Mouse (Mus musculus) liver, postnatal 0 days (tissue): ENCODE results near the gene Pacrg. TPM values are rescaled to one million over a fixed set of nuclear protein-coding genes. Genes with fewer than 3 reads are reported as not detected.

ENCODE experiments used
- ATAC-seq: fragments of 200-750 bp; cut with Nextera tagmentation; 2 replicates; pipeline ENCODE4 v1.8.0; 2017; ENCODE audit warnings: mild to moderate bottlenecking, moderate library complexity
- DNase-seq: peaks from one replicate; pipeline ENCODE4 v3.0.0-alpha.2; 2016
- H3K27ac ChIP-seq: fragments of 300-500 bp; sonication (generic); 2 replicates; pipeline ENCODE4 v1.5.1; 2014; ENCODE audit warnings: antibody characterized with exemption, moderate library complexity, mild to moderate bottlenecking, low read depth
- H3K27me3 ChIP-seq: fragments of 300-500 bp; sonication (generic); 2 replicates; pipeline ENCODE4 v1.6.1; 2014; ENCODE audit warnings: low read length, control low read depth, mixed read lengths; ENCODE audit not compliant: insufficient read depth
- H3K36me3 ChIP-seq: fragments of 300-500 bp; sonication (generic); replicated peaks from 2 replicates; pipeline ENCODE4 v1.6.1; 2014; ENCODE audit warnings: mild to moderate bottlenecking, control low read depth, low read length, moderate library complexity, mixed read lengths; ENCODE audit not compliant: insufficient read depth
- H3K4me1 ChIP-seq: fragments of 300-500 bp; sonication (generic); 2 replicates; pipeline ENCODE4 v1.6.1; 2014; ENCODE audit warnings: antibody characterized with exemption, mild to moderate bottlenecking, control low read depth; ENCODE audit not compliant: insufficient read depth
- H3K4me2 ChIP-seq: fragments of 300-500 bp; sonication (generic); 2 replicates; pipeline ENCODE4 v1.6.1; 2014; ENCODE audit warnings: low read depth, mild to moderate bottlenecking, low read length, moderate library complexity, mixed read lengths
- H3K4me3 ChIP-seq: fragments of 300-500 bp; sonication (generic); 2 replicates; pipeline ENCODE4 v1.5.1; 2014; ENCODE audit warnings: low read depth, low read length
- H3K9ac ChIP-seq: fragments of 300-500 bp; sonication (generic); replicated peaks from 2 replicates; pipeline ENCODE4 v1.6.1; 2014; ENCODE audit warnings: mild to moderate bottlenecking, moderate library complexity
- H3K9me3 ChIP-seq: fragments of 300-500 bp; sonication (generic); 2 replicates; pipeline ENCODE4 v1.6.1; 2016; ENCODE audit warnings: mild to moderate bottlenecking, control low read depth, low read length, mixed read lengths
- CTCF ChIP-seq: sonication (generic); IDR thresholded peaks from 2 replicates; pipeline ENCODE4 v1.5.1; 2016; ENCODE audit warnings: antibody characterized with exemption, low read depth
- EP300 ChIP-seq: IDR thresholded peaks from 2 replicates; pipeline ENCODE4 v1.6.1; 2016; ENCODE audit warnings: antibody characterized with exemption, low read depth, mild to moderate bottlenecking
- WGBS: fragments of 180-500 bp; shearing (Covaris S2); extraction: QIAGEN DNeasy Blood & Tissue Kit; methylation state at CpG from one replicate; pipeline ENCODE4 v1.1.7; 2014; ENCODE audit not compliant: insufficient replicate concordance; 5-methylcytosine and 5-hydroxymethylcytosine counted together
- polyA plus RNA-seq: library from polyadenylated mRNA; unstranded; fragments of >200 nt; fragmentation: Nextera tagmentation; extraction: Ambion mirVana; gene quantifications from 2 replicates; pipeline ENCODE4 v1.2.1, GENCODE M21; 2015

The Pacrg gene
- polyA plus RNA-seq, 1 experiment from 2014 or later = not detected

DNA sequence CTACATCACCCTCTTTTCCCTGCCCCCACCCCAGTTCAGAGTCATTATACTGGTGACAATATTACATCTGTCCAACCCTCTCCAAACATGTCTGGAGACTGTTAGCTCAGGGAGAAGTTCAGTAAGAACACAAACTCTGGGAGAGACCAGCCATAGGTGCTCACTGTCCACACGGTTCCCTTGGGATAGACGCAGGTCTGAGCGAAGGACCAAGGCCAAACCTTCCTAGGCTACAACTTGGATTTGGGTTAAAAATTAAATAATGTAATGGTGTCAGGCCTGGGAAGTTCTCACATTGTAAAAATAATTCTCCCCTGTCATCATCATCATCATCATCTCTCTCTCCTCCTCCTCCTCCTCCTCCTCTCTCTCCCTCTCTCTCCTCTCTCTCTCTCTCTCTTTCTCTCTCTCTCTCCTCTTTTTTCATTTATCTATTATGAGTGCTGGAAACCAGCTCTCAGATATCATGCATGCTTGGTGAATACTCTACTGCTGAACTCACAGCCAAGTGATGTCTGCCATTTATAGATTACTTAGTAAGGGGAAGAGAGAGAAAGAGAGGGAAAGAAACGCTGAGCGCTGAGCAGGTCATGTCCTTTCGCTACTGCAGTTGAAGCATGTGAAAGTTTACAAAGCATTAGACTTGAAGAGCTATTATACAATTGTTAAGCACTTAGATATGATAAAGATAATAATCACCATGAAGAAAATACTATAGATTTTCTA, 215.2 kb downstream of the Pacrg start:
- Histone ChIP-seq H3K27me3 (no peaks in the 10 kb centered on the region), H3K9me3 (no peaks in the 10 kb centered on the region), H3K36me3 (no peaks in the 10 kb centered on the region), H3K9ac (no peak overlapping the region), H3K27ac (no peak overlapping the region), H3K4me2 (no peak overlapping the region), H3K4me1 (0 out of 2 replicates have a peak, but pooled peaks cover 3% of the 10 kb centered on the region), H3K4me3 (no peak overlapping the region)
- ATAC-seq (no peak), DNase-seq (no peak)
- TF ChIP-seq EP300 (no peak), CTCF (no peak)
- 76% methylated on average over 6 of the region's 6 CpGs for WGBS

- H3K4me1 ChIP-seq = no peaks in the 10 kb centered on the region
- DNase-seq (no peak), ATAC-seq (no peak)
- H3K9me3 ChIP-seq = no peaks in the 10 kb centered on the region
- H3K4me3 ChIP-seq = no peak overlapping the region
- TF ChIP-seq EP300 (no peak), CTCF (no peak)
- no peaks in the 10 kb centered on the region for H3K27me3 ChIP-seq
- no peak overlapping the region for H3K27ac ChIP-seq
- H3K4me2 ChIP-seq = no peak overlapping the region
- WGBS = 64% methylated on average over 2 of the region's 2 CpGs
- no peaks in the 10 kb centered on the region for H3K36me3 ChIP-seq
- no peak overlapping the region for H3K9ac ChIP-seq
These were observed 219.5 kb downstream of the Pacrg start for GRCm38 (mm10) chr17:10620621-10621020.

GRCm38 (mm10) chr17:10619881-10620280, 220.2 kb downstream of the Pacrg start:
- no peak overlapping the region for H3K4me2 ChIP-seq
- H3K4me1 ChIP-seq = no peaks in the 10 kb centered on the region
- ATAC-seq (no peak), DNase-seq (no peak)
- H3K9ac ChIP-seq = no peak overlapping the region
- no peaks in the 10 kb centered on the region for H3K27me3 ChIP-seq
- 75% methylated on average over 3 of the region's 3 CpGs for WGBS
- H3K36me3 ChIP-seq = no peaks in the 10 kb centered on the region
- no peak for TF ChIP-seq EP300
- H3K27ac ChIP-seq = no peak overlapping the region
- no peak overlapping the region for H3K4me3 ChIP-seq
- no peaks in the 10 kb centered on the region for H3K9me3 ChIP-seq

DNA sequence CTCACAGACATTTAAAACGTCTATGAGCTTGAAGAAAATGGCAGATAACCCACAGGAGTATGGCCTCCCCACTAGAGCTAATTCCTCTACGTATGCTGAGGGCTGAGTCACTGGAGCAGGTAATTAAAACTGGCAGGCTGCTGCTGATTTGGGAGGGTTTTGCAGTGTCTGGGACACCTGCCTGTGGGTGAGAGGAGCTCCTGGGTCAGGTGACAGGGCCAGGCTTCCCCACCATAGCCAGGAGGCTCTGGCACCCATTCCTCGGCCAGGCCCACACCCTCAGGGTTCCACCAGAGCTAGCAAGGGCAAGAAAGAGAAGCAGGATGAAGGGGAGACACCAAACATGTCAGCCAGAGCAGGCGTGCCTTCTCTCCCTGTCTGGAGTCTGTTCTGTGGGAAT, 222.5 kb downstream of the Pacrg start:
- H3K4me1 ChIP-seq = no peaks in the 10 kb centered on the region
- ATAC-seq = no peak
- H3K27me3 ChIP-seq = no peaks in the 10 kb centered on the region
- H3K9ac ChIP-seq = no peak overlapping the region
- H3K27ac ChIP-seq = no peak overlapping the region
- H3K9me3 ChIP-seq = no peaks in the 10 kb centered on the region
- no peak for DNase-seq
- H3K4me2 ChIP-seq = no peak overlapping the region
- H3K36me3 ChIP-seq = no peaks in the 10 kb centered on the region
- 64% methylated on average over 4 of the region's 4 CpGs for WGBS
- TF ChIP-seq EP300 (no peak), CTCF (no peak)
- no peak overlapping the region for H3K4me3 ChIP-seq

DNA sequence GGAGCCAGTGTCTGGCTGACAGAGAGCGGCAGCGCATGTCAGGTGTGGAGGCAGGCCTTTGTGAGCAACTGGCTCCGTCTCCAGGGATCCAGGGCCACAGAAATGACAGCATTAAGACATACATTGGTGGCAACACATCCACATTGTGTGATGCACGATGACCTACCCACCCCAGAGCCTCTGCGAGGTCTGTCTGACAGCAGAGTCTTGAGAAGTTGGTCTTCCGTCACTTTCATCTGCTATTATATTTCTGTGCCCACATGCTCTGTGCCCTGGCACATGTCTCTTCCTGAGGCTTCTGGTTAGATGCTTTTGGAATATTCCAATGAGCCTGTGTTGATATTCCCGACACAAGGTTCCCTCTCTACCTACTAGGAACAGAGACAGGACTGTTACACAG, 224.5 kb downstream of the Pacrg start:
- no peak for DNase-seq
- Histone ChIP-seq H3K9me3 (no peaks in the 10 kb centered on the region), H3K9ac (no peak overlapping the region), H3K4me3 (no peak overlapping the region), H3K27me3 (no peaks in the 10 kb centered on the region), H3K4me1 (no peaks in the 10 kb centered on the region), H3K36me3 (no peaks in the 10 kb centered on the region), H3K27ac (no peak overlapping the region), H3K4me2 (no peak overlapping the region)
- no peak for ATAC-seq
- TF ChIP-seq EP300 (no peak), CTCF (no peak)
- 87% methylated on average over 7 of the region's 7 CpGs for WGBS

GRCm38 (mm10) chr17:10614696-10615095, 225.4 kb downstream of the Pacrg start:
- H3K4me1 ChIP-seq = peaks cover 3% of the 10 kb centered on the region; the same call in 1 of the 2 replicates
- no peak overlapping the region for H3K4me2 ChIP-seq
- no peaks in the 10 kb centered on the region for H3K9me3 ChIP-seq
- H3K9ac ChIP-seq = no peak overlapping the region
- no peak overlapping the region for H3K4me3 ChIP-seq
- H3K27me3 ChIP-seq = no peaks in the 10 kb centered on the region
- no peaks in the 10 kb centered on the region for H3K36me3 ChIP-seq
- TF ChIP-seq CTCF (no peak), EP300 (no peak)
- ATAC-seq = no peak
- no peak overlapping the region for H3K27ac ChIP-seq
- no peak for DNase-seq
- 63% methylated on average over 6 of the region's 6 CpGs for WGBS

- TF ChIP-seq CTCF (no peak), EP300 (no peak)
- Histone ChIP-seq H3K4me2 (no peak overlapping the region), H3K27ac (no peak overlapping the region), H3K4me3 (no peak overlapping the region), H3K27me3 (no peaks in the 10 kb centered on the region), H3K9ac (no peak overlapping the region), H3K9me3 (no peaks in the 10 kb centered on the region), H3K36me3 (no peaks in the 10 kb centered on the region), H3K4me1 (peaks cover 3% of the 10 kb centered on the region; the same call in 1 of the 2 replicates)
- no peak for DNase-seq
- 52% methylated on average over 3 of the region's 3 CpGs for WGBS
- ATAC-seq = no peak
These were observed 228.5 kb downstream of the Pacrg start for GRCm38 (mm10) chr17:10611626-10612025.
